Mouse (Mus musculus) limb, embryonic 14.5 days (tissue): ENCODE data around the gene Pbp2. TPM values are rescaled to one million over a fixed set of nuclear protein-coding genes. Genes with fewer than 3 reads are reported as not detected.

Experiments used
- ATAC-seq: fragments of 200-750 bp; cut with Nextera tagmentation; 2 replicates; pipeline ENCODE4 v1.8.0; 2017; ENCODE audit warnings: low read depth, moderate number of reproducible peaks, moderate TSS enrichment; ENCODE audit not compliant: low FRiP score
- DNase-seq: peaks from one replicate; pipeline ENCODE4 v3.0.0-alpha.2; 2015; ENCODE audit warnings: low spot score
- H3K27ac ChIP-seq: fragments of 300-500 bp; sonication (generic); replicated peaks from 2 replicates; pipeline ENCODE4 v1.5.1; 2014; ENCODE audit warnings: low read depth, mild to moderate bottlenecking, low read length, moderate library complexity, mixed read lengths
- H3K27me3 ChIP-seq: fragments of 300-500 bp; sonication (generic); 2 replicates; pipeline ENCODE4 v1.6.1; 2014; ENCODE audit warnings: low read length, mixed read lengths; ENCODE audit not compliant: control insufficient read depth, insufficient read depth
- H3K36me3 ChIP-seq: fragments of 300-500 bp; sonication (generic); 2 replicates; pipeline ENCODE4 v1.6.1; 2014; ENCODE audit warnings: mild to moderate bottlenecking, low read length, moderate library complexity, mixed read lengths; ENCODE audit not compliant: control insufficient read depth, insufficient read depth
- H3K4me1 ChIP-seq: fragments of 300-500 bp; sonication (generic); 2 replicates; pipeline ENCODE4 v1.6.1; 2014; ENCODE audit warnings: antibody characterized with exemption, low read length, mixed read lengths; ENCODE audit not compliant: control insufficient read depth, insufficient read depth
- H3K4me2 ChIP-seq: fragments of 300-500 bp; sonication (generic); replicated peaks from 2 replicates; pipeline ENCODE4 v1.6.1; 2014; ENCODE audit warnings: low read depth, mild to moderate bottlenecking, low read length, moderate library complexity; ENCODE audit not compliant: severe bottlenecking
- H3K4me3 ChIP-seq: fragments of 300-500 bp; sonication (generic); replicated peaks from 2 replicates; pipeline ENCODE4 v1.5.1; 2014; ENCODE audit warnings: low read length
- H3K9ac ChIP-seq: fragments of 300-500 bp; sonication (generic); 2 replicates; pipeline ENCODE4 v1.6.1; 2014; ENCODE audit warnings: mild to moderate bottlenecking, low read depth, low read length, moderate library complexity; ENCODE audit not compliant: severe bottlenecking
- H3K9me3 ChIP-seq: fragments of 300-500 bp; sonication (generic); 2 replicates; pipeline ENCODE4 v1.6.1; 2016; ENCODE audit warnings: low read length; ENCODE audit not compliant: control insufficient read depth
- POLR2A ChIP-seq: fragments of 200-500 bp; IDR thresholded peaks from 2 replicates; pipeline ENCODE4 v1.8.0; 2012; ENCODE audit warnings: inconsistent platforms, mild to moderate bottlenecking, moderate library complexity, borderline replicate concordance; ENCODE audit not compliant: insufficient read depth, insufficient read length; ENCODE audit errors: extremely low read depth
- WGBS: fragments of 180-500 bp; shearing (Covaris S2); extraction: QIAGEN DNeasy Blood & Tissue Kit; methylation state at CpG from one replicate; pipeline ENCODE4 v1.1.7; 2014; 5-methylcytosine and 5-hydroxymethylcytosine counted together
- polyA plus RNA-seq, 2 experiments: library from polyadenylated mRNA; depleted of rRNA in 1 of 2; stranded (reverse) in 1 of 2; unstranded in 1 of 2; fragments of >200 nt; fragmentation: Nextera tagmentation in 1 of 2; extraction: Ambion mirVana in 1 of 2; gene quantifications; 2 replicates each; pipeline versions ENCODE4 v1.2.1 to v1.2.3; 2012 to 2014

The Pbp2 gene
- polyA plus RNA-seq, 2 experiments = 0.29 to 0.34 TPM

GRCm38 (mm10) chr6:135295082-135295861 is 14.9 kb downstream of the Pbp2 start:
- no peak overlapping the region for H3K4me3 ChIP-seq
- H3K27me3 ChIP-seq = no peaks in the 10 kb centered on the region
- H3K9ac ChIP-seq = no peak overlapping the region
- DNase-seq (peak; percentile 50), ATAC-seq (no peak; the same call in 1 of the 2 replicates)
- no peak overlapping the region for H3K27ac ChIP-seq
- no peak for TF ChIP-seq POLR2A
- peaks cover 18% of the 10 kb centered on the region for H3K4me1 ChIP-seq
- H3K4me2 ChIP-seq = no peak overlapping the region
- no peaks in the 10 kb centered on the region for H3K36me3 ChIP-seq
- no peaks in the 10 kb centered on the region for H3K9me3 ChIP-seq
- WGBS = 56% methylated on average over 11 of the region's 11 CpGs

GRCm38 (mm10) chr6:135294150-135294549 is 16.1 kb downstream of the Pbp2 start:
- Histone ChIP-seq H3K4me3 (no peak overlapping the region), H3K27me3 (no peaks in the 10 kb centered on the region), H3K9ac (no peak overlapping the region), H3K4me1 (peaks cover 18% of the 10 kb centered on the region), H3K9me3 (no peaks in the 10 kb centered on the region), H3K36me3 (no peaks in the 10 kb centered on the region), H3K4me2 (no peak overlapping the region), H3K27ac (no peak overlapping the region)
- ATAC-seq (no peak), DNase-seq (no peak)
- 72% methylated on average over 6 of the region's 6 CpGs for WGBS
- TF ChIP-seq POLR2A = no peak

- DNase-seq = no peak
- no peaks in the 10 kb centered on the region for H3K9me3 ChIP-seq
Observed at GRCm38 (mm10) chr6:135292391-135292790, 17.8 kb downstream of the Pbp2 start.

DNA sequence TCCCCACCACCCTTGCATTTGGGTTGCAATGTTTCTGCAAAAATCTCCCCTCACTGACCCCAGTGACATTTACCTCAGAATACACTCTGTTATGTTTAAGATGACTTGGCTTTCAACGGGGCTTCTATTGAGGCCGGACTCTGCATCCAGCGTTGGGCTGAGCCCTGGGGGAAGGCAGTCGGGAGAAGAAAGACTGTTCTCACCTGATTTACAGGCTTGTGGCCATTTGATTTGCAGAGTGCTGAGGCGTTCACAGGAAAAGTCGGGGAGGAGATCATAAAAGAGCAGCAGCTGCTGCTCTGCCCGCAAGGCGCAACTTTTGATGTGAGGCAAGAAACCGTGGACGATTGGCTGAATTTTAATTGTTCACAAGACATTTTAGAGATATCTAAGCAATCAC is 30.3 kb downstream of the Pbp2 start:
- Histone ChIP-seq H3K27ac (no peak overlapping the region), H3K9me3 (no peaks in the 10 kb centered on the region), H3K4me3 (no peak overlapping the region), H3K9ac (no peak overlapping the region), H3K36me3 (no peaks in the 10 kb centered on the region), H3K27me3 (no peaks in the 10 kb centered on the region), H3K4me2 (no peak overlapping the region), H3K4me1 (peaks cover 11% of the 10 kb centered on the region)
- 4% methylated on average over 10 of the region's 10 CpGs for WGBS
- TF ChIP-seq POLR2A = no peak
- no peak for ATAC-seq
- no peak for DNase-seq

More at GRCm38 (mm10) chr6:135292391-135292790, 17.8 kb downstream of the Pbp2 start:
- Histone ChIP-seq H3K27ac (no peak overlapping the region), H3K9ac (no peak overlapping the region), H3K4me2 (no peak overlapping the region), H3K36me3 (no peaks in the 10 kb centered on the region), H3K4me3 (no peak overlapping the region), H3K4me1 (peaks cover 18% of the 10 kb centered on the region), H3K27me3 (no peaks in the 10 kb centered on the region)
- 38% methylated on average over 4 of the region's 4 CpGs for WGBS
- no peak for TF ChIP-seq POLR2A
- ATAC-seq = no peak

DNA sequence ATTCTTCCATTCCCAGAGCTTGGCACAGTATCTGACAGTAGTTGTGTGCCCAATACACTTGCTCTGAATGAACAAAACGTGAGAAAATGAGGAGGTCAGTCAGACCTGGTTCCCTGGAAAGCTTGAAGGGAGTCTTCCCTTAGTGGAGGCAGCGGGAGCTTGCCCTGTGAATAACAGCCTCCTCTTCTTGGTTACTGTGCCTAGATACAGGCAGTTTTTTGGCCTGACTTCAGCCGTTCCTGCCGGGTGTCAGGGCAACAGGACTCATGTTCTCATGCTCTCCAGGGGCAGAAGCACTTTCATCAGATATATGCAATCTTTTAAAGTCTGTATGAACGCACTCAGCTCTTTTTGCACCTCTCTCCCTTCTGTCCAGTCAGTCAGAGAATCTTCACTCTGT is 30.9 kb downstream of the Pbp2 start:
- H3K4me2 ChIP-seq = no peak overlapping the region
- DNase-seq = no peak
- H3K4me3 ChIP-seq = no peak overlapping the region
- WGBS = 52% methylated on average over 5 of the region's 5 CpGs
- ATAC-seq = no peak
- no peak overlapping the region for H3K27ac ChIP-seq
- H3K36me3 ChIP-seq = no peaks in the 10 kb centered on the region
- H3K27me3 ChIP-seq = no peaks in the 10 kb centered on the region
- H3K9me3 ChIP-seq = no peaks in the 10 kb centered on the region
- no peak overlapping the region for H3K9ac ChIP-seq
- H3K4me1 ChIP-seq = peaks cover 11% of the 10 kb centered on the region
- TF ChIP-seq POLR2A = no peak
